In the genomic region with DNA sequence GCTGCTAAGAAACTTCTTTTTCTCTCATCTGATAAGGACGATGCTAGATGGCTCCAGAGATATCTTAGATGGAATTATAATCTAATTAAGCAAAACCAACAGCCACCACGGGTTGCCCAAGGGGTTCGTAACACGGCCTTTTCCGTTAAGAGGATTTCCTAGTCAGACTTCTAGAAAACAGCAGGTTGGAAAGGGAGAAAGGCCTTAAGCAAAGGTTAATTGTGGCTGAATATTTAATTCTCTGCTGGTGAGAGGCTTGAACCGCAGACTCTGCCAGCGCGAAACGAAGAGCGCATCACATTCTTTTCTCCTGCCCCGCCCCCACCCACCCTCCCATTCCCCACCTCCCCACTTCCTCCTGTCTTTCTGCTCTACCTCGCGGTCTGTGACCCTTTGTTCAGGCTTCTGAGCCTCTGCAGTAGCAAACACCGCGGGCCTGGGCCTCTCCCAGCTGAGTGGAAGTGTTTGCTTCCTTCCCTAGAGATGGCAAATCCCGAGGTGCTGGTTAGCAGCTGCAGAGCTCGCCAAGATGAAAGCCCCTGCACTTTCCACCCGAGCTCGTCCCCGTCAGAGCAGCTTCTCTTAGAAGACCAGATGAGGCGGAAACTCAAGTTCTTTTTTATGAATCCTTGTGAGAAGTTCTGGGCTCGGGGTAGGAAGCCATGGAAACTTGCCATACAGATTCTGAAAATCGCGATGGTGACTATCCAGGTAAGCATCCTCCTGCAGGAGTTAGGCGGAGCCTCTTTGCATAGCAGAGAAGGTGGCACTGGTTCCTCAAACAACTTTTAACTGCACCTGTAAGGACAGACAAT, we compare ENCODE assay signal across 8 mouse cellular contexts. TPM values are rescaled to one million over a fixed set of nuclear protein-coding genes. Genes with fewer than 3 reads are reported as not detected.
DNase-seq lines count a peak whose midpoint lies in the region; ATAC-seq and TF ChIP-seq lines count a peak whose summit lies in the region.

No protein-coding gene starts in this region.

- WGBS in thymus, adult 2 months: 6% methylated on average over 25 of the region's 25 CpGs

- no peak overlapping the region for H3K27ac ChIP-seq in ES-E14 (ENCODE audit: insufficient read depth, low read depth, low read length, poor library complexity, severe bottlenecking)
- peak overlapping the region; percentile 89 for H3K27ac ChIP-seq in thymus, adult 2 months (ENCODE audit: control insufficient read depth, insufficient read depth, low read length)

- peak; percentile 54 for ATAC-seq in granulocyte monocyte progenitor cell, adult 5-6 weeks (replicated peaks; ENCODE audit: poor library complexity, severe bottlenecking)
- peak; percentile 41 for ATAC-seq in megakaryocyte, adult 5-6 weeks (ENCODE audit: poor library complexity, severe bottlenecking)

- peak; percentile 54; the same call in 1 of the 2 replicates for TF ChIP-seq POLR2A in thymus, adult 2 months (IDR thresholded peaks at IDR 0.05; ENCODE audit: control insufficient read depth, extremely low read depth, insufficient read depth, low read length, poor library complexity)

- in situ Hi-C loops in ES-E14 (cut with MboI; ENCODE audit: low sequenced_read_pairs in 2 of 2, unreplicated experiment in 2 of 2): no loop called here

- peak overlapping the region; percentile 20; the same call in 1 of the 2 replicates for H3K9ac ChIP-seq in ES-E14 (ENCODE audit: insufficient read depth, low read depth, low read length, poor library complexity, severe bottlenecking)

- peak overlapping the region; percentile 20 to 43 for H3K4me3 ChIP-seq in ES-E14 (ENCODE audit: insufficient read depth in 1 of 2, low read depth in 1 of 2, low read length in 2 of 2, poor library complexity in 1 of 2, severe bottlenecking in 1 of 2)
- peak overlapping the region; percentile 40 for H3K4me3 ChIP-seq in thymus, adult 2 months (ENCODE audit: control insufficient read depth, insufficient read depth, low read length)

- TF ChIP-seq CTCF in thymus, adult 2 months (IDR thresholded peaks at IDR 0.05; ENCODE audit: borderline replicate concordance, control insufficient read depth, extremely low read depth, insufficient read depth, low read length, poor library complexity): no peak

- no peaks in the 10 kb centered on the region for H3K9me3 ChIP-seq in ES-E14 (ENCODE audit: control insufficient read depth, insufficient read depth, low read depth, low read length)

- intact Hi-C loops in gastrocnemius, postnatal 36 days (cut with DNase I): no loop called here

- H3K27me3 ChIP-seq in thymus, adult 2 months (ENCODE audit: control insufficient read depth, insufficient read depth, low read length): no peaks in the 10 kb centered on the region

- DNase-seq in A20 (ENCODE audit: low read depth, low spot score) (peak; percentile 53), ES-E14 (ENCODE audit: low read depth, low spot score) (peak; percentile 24)
- peak; percentile 76 for DNase-seq in thymus, adult 2 months
- DNase-seq in gastrocnemius, postnatal 36 days: no peak
- no peak for DNase-seq in ovary, postnatal 14 days (ENCODE audit: low spot score)
- DNase-seq in kidney, adult 11 months: no peak

- H3K36me3 ChIP-seq in ES-E14 (ENCODE audit: control insufficient read depth, insufficient read depth, low read length, poor library complexity, severe bottlenecking): no peaks in the 10 kb centered on the region
- no peaks in the 10 kb centered on the region for H3K36me3 ChIP-seq in thymus, adult 2 months (ENCODE audit: control insufficient read depth, insufficient read depth, low read length)

- H3K4me1 ChIP-seq in ES-E14 (ENCODE audit: control insufficient read depth in 2 of 2, insufficient read depth in 2 of 2, low read length in 2 of 2, poor library complexity in 1 of 2): peaks cover 0 to 2% of the 10 kb centered on the region in 2 experiments; a peak in 1 of 4 replicates
- peaks cover 10% of the 10 kb centered on the region for H3K4me1 ChIP-seq in thymus, adult 2 months (replicated peaks; ENCODE audit: control insufficient read depth, insufficient read depth, low read length)

TF ChIP-seq in ES-E14, 5 proteins besides CTCF, POLR2A, EP300 and RAD21:
- TF ChIP-seq ZNF384 (IDR thresholded peaks at IDR 0.05; ENCODE audit: low read depth, low read length) (no peak; the same call in 1 of the 2 replicates), ZC3H11A (IDR thresholded peaks at IDR 0.05; ENCODE audit: borderline replicate concordance, low read depth, low read length) (no peak), CHD2 (IDR thresholded peaks at IDR 0.05; ENCODE audit: low read depth, low read length) (no peak), MAFK (IDR thresholded peaks at IDR 0.05; ENCODE audit: insufficient read depth, low read depth, low read length) (no peak), HCFC1 (IDR thresholded peaks at IDR 0.05; ENCODE audit: borderline replicate concordance, insufficient read depth, low read length) (no peak)

RNA-seq across cellular contexts. Expression of gene Mcoln3, which starts 4.3 kb away (rescaled TPM):
- total RNA-seq in ES-E14 (2012; rRNA removed): 1.4 and 2.5 TPM in 2 replicates
- total RNA-seq in granulocyte monocyte progenitor cell, adult 5-6 weeks (2014; fragmentation: Nextera tagmentation): not detected in 2 replicates
- not detected in 2 replicates for total RNA-seq in granulocyte monocyte progenitor cell, adult 5-6 weeks (2017)
- not detected in 2 replicates for total RNA-seq in megakaryocyte, adult 5-6 weeks (2015)
- total RNA-seq in megakaryocyte, adult 5-6 weeks (2017): 0.07 TPM in 1 of 2 replicates, not detected in the other
- polyA plus RNA-seq in thymus, adult 2 months (2012; rRNA removed): 5.9 and 6.1 TPM in 2 replicates
- total RNA-seq in gastrocnemius, postnatal 36 days (2021): not detected

RNA-seq across cellular contexts. Expression of gene Wdr63, which starts 13.6 kb away (rescaled TPM):
- total RNA-seq in ES-E14 (2012; rRNA removed): 0.32 and 0.67 TPM in 2 replicates
- not detected in 2 replicates for total RNA-seq in granulocyte monocyte progenitor cell, adult 5-6 weeks (2014; fragmentation: Nextera tagmentation)
- not detected in 2 replicates for total RNA-seq in granulocyte monocyte progenitor cell, adult 5-6 weeks (2017)
- total RNA-seq in megakaryocyte, adult 5-6 weeks (2015): not detected in 2 replicates
- total RNA-seq in megakaryocyte, adult 5-6 weeks (2017): not detected in 2 replicates
- 0.03 TPM in 1 of 2 replicates, not detected in the other for polyA plus RNA-seq in thymus, adult 2 months (2012; rRNA removed)
- total RNA-seq in gastrocnemius, postnatal 36 days (2021): not detected

RNA-seq across cellular contexts. Expression of gene Mcoln2, which starts 28.1 kb away (rescaled TPM):
- 0.11 and 0.40 TPM in 2 replicates for total RNA-seq in ES-E14 (2012; rRNA removed)
- total RNA-seq in granulocyte monocyte progenitor cell, adult 5-6 weeks (2014; fragmentation: Nextera tagmentation): 0.75 TPM in 1 of 2 replicates, not detected in the other
- total RNA-seq in granulocyte monocyte progenitor cell, adult 5-6 weeks (2017): 0.52 and 4.1 TPM in 2 replicates
- total RNA-seq in megakaryocyte, adult 5-6 weeks (2015): 0.47 and 3.3 TPM in 2 replicates
- total RNA-seq in megakaryocyte, adult 5-6 weeks (2017): 0.33 and 2.2 TPM in 2 replicates
- 3.3 and 3.5 TPM in 2 replicates for polyA plus RNA-seq in thymus, adult 2 months (2012; rRNA removed)
- total RNA-seq in gastrocnemius, postnatal 36 days (2021): under 1 TPM in 1 of 2 experiments, not detected in 1; 0.51 TPM

Comparison
In these comparisons a context has a peak if more than half of its experiments do, and no peak if none do; other contexts are left out.
1. DNase-seq: peak in A20 (single experiment), ES-E14 (single experiment) and thymus, adult 2 months (single experiment); none in gastrocnemius, postnatal 36 days (0 of 2), ovary, postnatal 14 days (single experiment) and kidney, adult 11 months (single experiment).